Mouse (Mus musculus): ENCODE data around the gene Scn3a. TPM values are rescaled to one million over a fixed set of nuclear protein-coding genes. Genes with fewer than 3 reads are reported as not detected.
A peak's percentile ranks its signal among the peaks of the same experiment; 100 is the strongest.

Gene Scn3a
- total RNA-seq, 2 experiments from 2014 or later = 2.4 to 2.8 TPM

GRCm38 (mm10) chr2:65414806-65415281, 152.6 kb downstream of the Scn3a start:
- intact Hi-C loops (cut with DNase I) = no loop called here
- peak in 1 of 2 experiments; percentile 18 for DNase-seq

GRCm38 (mm10) chr2:65414237-65414636, 153.2 kb downstream of the Scn3a start:
- peak; percentile 29 to 38 for DNase-seq
- intact Hi-C loops (cut with DNase I) = no loop called here

DNA sequence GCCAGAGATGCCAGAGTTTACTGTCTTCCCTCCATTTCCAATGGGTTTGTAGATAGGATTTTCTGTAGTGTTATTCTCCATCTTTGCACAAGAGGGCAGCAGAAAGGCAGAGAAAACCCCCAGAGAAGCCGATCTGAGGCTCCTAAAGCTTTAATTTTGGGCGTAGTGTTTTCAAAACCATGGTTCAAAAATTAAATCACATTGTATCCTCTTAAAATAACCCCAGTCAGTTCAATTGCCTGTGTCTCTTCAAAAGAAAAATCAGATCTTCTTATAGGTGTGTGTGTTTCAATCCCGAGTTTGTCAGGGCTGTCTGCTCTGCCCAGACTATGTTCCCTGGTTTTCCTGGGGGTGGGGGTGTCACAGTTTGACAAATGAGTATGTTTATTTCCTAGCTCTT, 153.7 kb downstream of the Scn3a start:
- intact Hi-C loops (cut with DNase I) = loop anchor here (1.0 kb wide), 1 partner anchor 154 kb away; the partner anchor contains the start of gene Scn3a

More for the DNA sequence above, 153.7 kb downstream of the Scn3a start:
- no peak for DNase-seq

Other genes with a start within 250 kb of the Scn3a start
- 1 to 10 TPM; 1.2 to 1.9 TPM for gene Slc38a11, start 203.6 kb downstream of the Scn3a start, total RNA-seq (2021)
- gene Scn2a, start 53.1 kb upstream of the Scn3a start, total RNA-seq (2021) = under 1 TPM; 0.49 to 0.58 TPM

Measured in heart, postnatal 36 days (tissue).